Mouse (Mus musculus): ENCODE data around the gene Tead2. TPM values are rescaled to one million over a fixed set of nuclear protein-coding genes. Genes with fewer than 3 reads are reported as not detected.
"Not testable (repeated sequence)": the region's sequence is repeated elsewhere in the genome, so short reads cannot be mapped to it uniquely, and the experiment has no call there.

Gene Tead2
- polyA plus RNA-seq, 1 experiment: not detected

DNA sequence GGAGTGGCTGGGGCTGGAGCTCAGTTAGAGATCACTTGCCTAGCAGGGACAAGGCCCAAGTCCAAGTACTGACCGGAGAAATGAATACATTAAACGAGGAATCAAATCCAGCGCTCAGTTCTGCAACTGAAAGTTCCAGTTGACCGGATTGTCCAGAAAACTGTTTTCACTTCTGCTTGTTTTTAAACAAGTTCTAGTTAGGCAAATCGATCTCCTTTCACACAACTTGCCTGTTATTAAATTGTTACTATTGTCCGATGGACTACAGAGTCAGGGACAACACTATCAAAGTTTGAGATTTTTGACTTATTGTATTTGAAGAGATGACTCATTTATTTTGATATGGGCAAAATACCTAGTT is 25.8 kb downstream of the Tead2 start:
- Histone ChIP-seq H3K27ac (ENCODE audit: insufficient read depth, low read depth, low read length) (no peak overlapping the region), H3K4me1 (ENCODE audit: control insufficient read depth, insufficient read depth, low read length) (peaks cover 17% of the 10 kb centered on the region), H3K4me3 (ENCODE audit: insufficient read depth, low read length) (no peak overlapping the region)
- TF ChIP-seq POLR2A (IDR thresholded peaks at IDR 0.05; ENCODE audit: borderline replicate concordance, low read depth, low read length): no peak
- no peak for TF ChIP-seq CTCF (IDR thresholded peaks at IDR 0.05; ENCODE audit: low read depth, low read length)

DNA sequence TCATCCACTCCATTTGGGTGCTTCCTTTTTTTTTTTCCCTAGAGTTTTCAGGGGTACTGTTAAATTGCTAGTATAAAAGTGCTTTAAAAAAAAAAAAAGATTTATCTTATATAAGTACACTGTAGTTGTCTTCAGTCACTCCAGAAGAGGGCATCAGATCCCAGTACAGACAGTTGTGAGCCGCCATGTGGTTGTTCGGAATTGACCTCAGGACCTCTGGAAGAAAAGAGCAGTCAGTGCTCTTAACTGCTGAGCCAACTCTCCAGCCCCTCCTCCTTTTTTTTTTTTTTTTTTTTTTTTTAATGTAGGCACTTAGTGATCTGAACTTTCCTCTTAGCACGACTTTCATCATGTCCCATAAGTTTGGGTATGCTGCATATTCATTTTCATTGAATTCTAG is 32.1 kb downstream of the Tead2 start:
- no peak overlapping the region for H3K4me3 ChIP-seq (ENCODE audit: insufficient read depth, low read length)
- TF ChIP-seq CTCF (IDR thresholded peaks at IDR 0.05; ENCODE audit: low read depth, low read length) (no peak), POLR2A (IDR thresholded peaks at IDR 0.05; ENCODE audit: borderline replicate concordance, low read depth, low read length) (no peak)

DNA sequence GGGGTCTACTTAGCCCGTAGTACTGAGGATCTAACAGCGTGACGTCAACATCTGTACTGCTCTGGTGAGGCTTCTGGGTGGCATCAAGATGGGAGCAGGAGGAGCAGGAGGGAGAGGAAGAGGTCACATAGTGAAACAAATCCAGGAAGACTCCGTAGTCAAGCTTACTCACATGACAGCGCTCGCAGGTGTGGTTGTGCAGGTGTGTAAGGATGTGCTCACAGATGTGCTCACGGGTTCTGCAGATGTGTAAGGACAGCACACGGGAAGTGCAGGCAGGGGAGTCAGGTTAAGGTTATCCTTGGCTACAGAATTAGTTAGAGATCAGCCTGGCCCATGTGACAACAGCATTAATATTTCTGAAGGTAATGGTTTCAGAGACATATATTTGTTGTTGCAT is 38.3 kb downstream of the Tead2 start:
- Histone ChIP-seq H3K27ac (ENCODE audit: insufficient read depth, low read depth, low read length) (no peak overlapping the region), H3K4me3 (ENCODE audit: insufficient read depth, low read length) (no peak overlapping the region)
- TF ChIP-seq POLR2A (IDR thresholded peaks at IDR 0.05; ENCODE audit: borderline replicate concordance, low read depth, low read length) (no peak), CTCF (IDR thresholded peaks at IDR 0.05; ENCODE audit: low read depth, low read length) (no peak)

More for the DNA sequence above, 32.1 kb downstream of the Tead2 start:
- Histone ChIP-seq H3K27ac (ENCODE audit: insufficient read depth, low read depth, low read length) (no peak overlapping the region), H3K4me1 (ENCODE audit: control insufficient read depth, insufficient read depth, low read length) (no peaks in the 10 kb centered on the region)

DNA sequence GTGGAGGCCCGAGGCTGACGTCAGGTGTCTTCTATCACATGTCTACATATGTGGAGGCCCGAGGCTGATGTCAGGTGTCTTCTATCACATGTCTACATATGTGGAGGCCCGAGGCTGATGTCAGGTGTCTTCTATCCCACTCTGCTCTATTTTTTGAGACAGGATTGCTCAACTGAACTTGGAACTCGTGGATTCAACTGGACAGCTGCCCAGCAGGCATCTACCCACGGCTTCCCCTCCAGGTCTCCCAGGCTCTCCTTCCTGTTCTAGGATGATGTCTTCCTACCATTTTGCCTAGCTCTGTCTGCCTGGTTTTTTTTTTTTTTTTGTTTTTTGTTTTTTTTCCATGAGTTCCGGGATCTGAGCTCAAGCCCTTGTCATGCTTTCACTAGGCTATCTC is 40.3 kb downstream of the Tead2 start:
- H3K4me3 ChIP-seq (ENCODE audit: insufficient read depth, low read length); H3K27ac ChIP-seq (ENCODE audit: insufficient read depth, low read depth, low read length); H3K4me1 ChIP-seq (ENCODE audit: control insufficient read depth, insufficient read depth, low read length): not testable (repeated sequence)

More for the DNA sequence above, 38.3 kb downstream of the Tead2 start:
- H3K4me1 ChIP-seq (ENCODE audit: control insufficient read depth, insufficient read depth, low read length): no peaks in the 10 kb centered on the region

DNA sequence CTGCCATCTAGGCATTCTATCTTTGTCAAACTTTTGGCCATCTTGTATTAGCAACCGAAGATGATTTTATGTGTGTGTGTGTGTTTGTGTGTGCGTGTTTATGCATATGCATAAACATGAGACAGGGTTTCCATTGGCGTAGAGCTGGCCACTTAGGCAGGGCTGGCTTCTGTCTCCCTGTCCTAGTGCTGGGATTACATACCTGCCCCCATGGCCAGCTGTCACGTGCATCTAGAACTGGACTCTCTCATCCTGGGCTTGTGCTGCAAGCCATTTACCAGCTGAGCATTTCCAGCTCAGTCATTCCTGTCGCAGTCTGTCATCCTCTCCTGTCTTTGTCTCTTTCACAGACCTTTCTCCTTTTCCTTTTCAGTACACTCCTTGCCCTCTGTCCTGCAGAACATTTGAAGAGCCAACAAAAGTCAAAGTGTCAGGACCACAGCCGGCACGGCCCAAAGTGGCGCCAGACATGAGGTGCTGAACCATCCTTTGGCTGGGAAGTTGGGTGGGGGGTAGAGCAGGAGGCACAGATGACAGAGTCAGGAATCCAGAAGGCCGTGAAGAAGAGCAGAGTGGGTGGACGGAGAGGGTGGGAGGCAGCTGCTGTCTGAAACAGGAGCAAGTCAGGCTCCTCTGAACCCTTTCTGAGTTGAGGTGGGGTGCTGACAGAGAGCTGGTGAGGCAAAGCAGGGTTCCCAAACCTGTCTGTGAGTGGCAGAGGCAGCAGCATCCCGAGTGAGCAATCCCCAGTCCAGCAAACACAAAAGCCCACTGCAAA is 41.7 kb downstream of the Tead2 start:
- H3K27ac ChIP-seq (ENCODE audit: insufficient read depth, low read depth, low read length): no peak overlapping the region
- H3K4me1 ChIP-seq (ENCODE audit: control insufficient read depth, insufficient read depth, low read length): no peaks in the 10 kb centered on the region
- TF ChIP-seq CTCF (IDR thresholded peaks at IDR 0.05; ENCODE audit: low read depth, low read length) (no peak), POLR2A (IDR thresholded peaks at IDR 0.05; ENCODE audit: borderline replicate concordance, low read depth, low read length) (no peak)
- no peak overlapping the region for H3K4me3 ChIP-seq (ENCODE audit: insufficient read depth, low read length)

DNA sequence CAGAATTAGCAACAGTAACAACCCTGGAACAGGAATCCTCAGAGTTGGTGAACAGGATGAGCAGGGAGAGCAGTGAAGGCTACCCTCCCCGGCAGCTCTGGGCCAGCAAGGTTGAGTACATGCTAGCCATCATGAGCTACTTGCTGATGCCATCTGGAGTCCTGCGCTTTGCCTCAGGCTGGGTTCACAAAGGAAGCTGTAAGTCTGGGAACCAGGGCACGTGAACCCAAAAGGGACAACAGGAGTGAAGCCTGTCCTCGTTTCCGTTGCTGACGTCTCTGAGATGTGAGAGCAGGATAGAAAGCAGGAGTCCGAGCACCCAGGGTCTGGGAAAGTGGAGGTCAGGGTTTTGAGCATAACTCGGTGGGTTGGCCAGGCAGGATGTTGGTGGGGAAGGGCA is 43.7 kb downstream of the Tead2 start:
- H3K4me1 ChIP-seq (ENCODE audit: control insufficient read depth, insufficient read depth, low read length): no peaks in the 10 kb centered on the region
- no peak overlapping the region for H3K27ac ChIP-seq (ENCODE audit: insufficient read depth, low read depth, low read length)
- TF ChIP-seq CTCF (IDR thresholded peaks at IDR 0.05; ENCODE audit: low read depth, low read length) (no peak), POLR2A (IDR thresholded peaks at IDR 0.05; ENCODE audit: borderline replicate concordance, low read depth, low read length) (no peak)
- no peak overlapping the region for H3K4me3 ChIP-seq (ENCODE audit: insufficient read depth, low read length)

- Histone ChIP-seq H3K27ac (ENCODE audit: insufficient read depth, low read depth, low read length) (no peak overlapping the region), H3K4me3 (ENCODE audit: insufficient read depth, low read length) (no peak overlapping the region), H3K4me1 (ENCODE audit: control insufficient read depth, insufficient read depth, low read length) (no peaks in the 10 kb centered on the region)
- TF ChIP-seq POLR2A (IDR thresholded peaks at IDR 0.05; ENCODE audit: borderline replicate concordance, low read depth, low read length): no peak
- no peak for TF ChIP-seq CTCF (IDR thresholded peaks at IDR 0.05; ENCODE audit: low read depth, low read length)
These were observed 46.7 kb downstream of the Tead2 start for GRCm38 (mm10) chr7:45262266-45262665.

GRCm38 (mm10) chr7:45263006-45263607 is 47.6 kb downstream of the Tead2 start:
- Histone ChIP-seq H3K4me1 (ENCODE audit: control insufficient read depth, insufficient read depth, low read length) (no peaks in the 10 kb centered on the region), H3K27ac (ENCODE audit: insufficient read depth, low read depth, low read length) (no peak overlapping the region), H3K4me3 (ENCODE audit: insufficient read depth, low read length) (no peak overlapping the region)
- TF ChIP-seq POLR2A (IDR thresholded peaks at IDR 0.05; ENCODE audit: borderline replicate concordance, low read depth, low read length) (no peak), CTCF (IDR thresholded peaks at IDR 0.05; ENCODE audit: low read depth, low read length) (no peak)

DNA sequence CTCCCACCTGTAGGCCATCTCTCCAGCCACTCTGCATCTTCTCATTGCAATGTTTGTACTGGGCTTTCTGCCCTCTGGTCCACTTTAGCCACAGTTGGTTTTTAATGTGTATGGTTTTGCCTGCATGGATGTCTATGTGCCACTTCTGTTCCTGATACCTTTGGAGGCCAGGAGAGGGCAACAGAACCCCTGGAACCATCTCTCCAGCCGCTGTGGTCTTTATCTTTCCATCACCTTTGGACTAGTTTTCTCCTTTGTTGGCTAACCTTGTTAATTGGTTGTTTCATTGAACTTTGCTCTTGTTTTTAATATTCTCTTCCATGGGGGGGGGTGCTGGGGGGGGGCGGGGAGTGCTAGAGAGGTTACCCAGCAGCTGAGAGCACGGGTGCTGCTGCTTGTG is 48.8 kb downstream of the Tead2 start:
- Histone ChIP-seq H3K4me3 (ENCODE audit: insufficient read depth, low read length) (no peak overlapping the region), H3K27ac (ENCODE audit: insufficient read depth, low read depth, low read length) (no peak overlapping the region), H3K4me1 (ENCODE audit: control insufficient read depth, insufficient read depth, low read length) (no peaks in the 10 kb centered on the region)
- no peak for TF ChIP-seq POLR2A (IDR thresholded peaks at IDR 0.05; ENCODE audit: borderline replicate concordance, low read depth, low read length)
- TF ChIP-seq CTCF (IDR thresholded peaks at IDR 0.05; ENCODE audit: low read depth, low read length): no peak

GRCm38 (mm10) chr7:45265518-45265917 is 50.0 kb downstream of the Tead2 start:
- H3K4me3 ChIP-seq (ENCODE audit: insufficient read depth, low read length): no peak overlapping the region
- H3K4me1 ChIP-seq (ENCODE audit: control insufficient read depth, insufficient read depth, low read length): no peaks in the 10 kb centered on the region
- H3K27ac ChIP-seq (ENCODE audit: insufficient read depth, low read depth, low read length): no peak overlapping the region
- no peak for TF ChIP-seq CTCF (IDR thresholded peaks at IDR 0.05; ENCODE audit: low read depth, low read length)
- no peak for TF ChIP-seq POLR2A (IDR thresholded peaks at IDR 0.05; ENCODE audit: borderline replicate concordance, low read depth, low read length)
